Mouse (Mus musculus) heart, embryonic 10.5 days (tissue): Measurements from ENCODE around the gene Xrcc2. TPM values are rescaled to one million over a fixed set of nuclear protein-coding genes. Genes with fewer than 3 reads are reported as not detected.
A peak's percentile ranks its signal among the peaks of the same experiment; 100 is the strongest.

Experiments used
- DNase-seq: peaks from one replicate; pipeline ENCODE4 v3.0.0-alpha.2; 2017; ENCODE audit warnings: low spot score
- H3K27ac ChIP-seq: fragments of 300-500 bp; sonication (generic); 2 replicates; pipeline ENCODE4 v1.5.1; 2016; ENCODE audit warnings: mild to moderate bottlenecking
- H3K27me3 ChIP-seq: fragments of 300-500 bp; sonication (generic); 2 replicates; pipeline ENCODE4 v1.6.1; 2016; ENCODE audit warnings: mild to moderate bottlenecking; ENCODE audit not compliant: poor library complexity, insufficient read depth, severe bottlenecking
- H3K36me3 ChIP-seq: fragments of 300-500 bp; sonication (generic); 2 replicates; pipeline ENCODE4 v1.6.1; 2016; ENCODE audit warnings: mild to moderate bottlenecking, moderate library complexity
- H3K4me1 ChIP-seq: fragments of 300-500 bp; sonication (generic); 2 replicates; pipeline ENCODE4 v1.6.1; 2016; ENCODE audit warnings: mild to moderate bottlenecking
- H3K4me3 ChIP-seq: fragments of 300-500 bp; sonication (generic); 2 replicates; pipeline ENCODE4 v1.5.1; 2016; ENCODE audit warnings: mild to moderate bottlenecking, moderate library complexity
- H3K9me3 ChIP-seq: fragments of 300-500 bp; sonication (generic); 2 replicates; pipeline ENCODE4 v1.6.1; 2016; ENCODE audit warnings: mild to moderate bottlenecking, moderate library complexity
- WGBS: fragments of 180-500 bp; shearing (Covaris S2); methylation state at CpG from one replicate; pipeline ENCODE4 v1.1.7; 2016; 5-methylcytosine and 5-hydroxymethylcytosine counted together
- polyA plus RNA-seq: library from polyadenylated mRNA; unstranded; fragments of >200 nt; fragmentation: Nextera tagmentation; extraction: Ambion mirVana; gene quantifications from 2 replicates; pipeline ENCODE4 v1.2.1, GENCODE M21; 2016

Xrcc2 gene
- polyA plus RNA-seq, 1 experiment from 2014 or later = 13.0 TPM

GRCm38 (mm10) chr5:25663165-25663564 is 42.5 kb downstream of the Xrcc2 start:
- Histone ChIP-seq H3K36me3 (no peaks in the 10 kb centered on the region), H3K27me3 (no peaks in the 10 kb centered on the region), H3K4me3 (no peak overlapping the region), H3K9me3 (no peaks in the 10 kb centered on the region), H3K4me1 (peaks cover 3% of the 10 kb centered on the region; the same call in 1 of the 2 replicates), H3K27ac (no peak overlapping the region)
- WGBS = 76% methylated on average over 2 of the region's 2 CpGs
- no peak for DNase-seq

GRCm38 (mm10) chr5:25654578-25654987 is 51.0 kb downstream of the Xrcc2 start:
- Histone ChIP-seq H3K27me3 (no peaks in the 10 kb centered on the region), H3K27ac (peak overlapping the region; percentile 56), H3K9me3 (no peaks in the 10 kb centered on the region), H3K4me3 (peak overlapping the region; percentile 53), H3K36me3 (no peaks in the 10 kb centered on the region), H3K4me1 (peaks cover 16% of the 10 kb centered on the region)
- 8% methylated on average over 14 of the region's 14 CpGs for WGBS
- DNase-seq = peak; percentile 78

- H3K27me3 ChIP-seq = no peaks in the 10 kb centered on the region
- WGBS = 30% methylated on average over 3 of the region's 3 CpGs
- H3K27ac ChIP-seq = no peak overlapping the region
- H3K9me3 ChIP-seq = no peaks in the 10 kb centered on the region
- DNase-seq = no peak
- no peak overlapping the region for H3K4me3 ChIP-seq
- H3K4me1 ChIP-seq = peaks cover 16% of the 10 kb centered on the region
- no peaks in the 10 kb centered on the region for H3K36me3 ChIP-seq
These were observed 52.2 kb downstream of the Xrcc2 start for GRCm38 (mm10) chr5:25653377-25653776.

- WGBS = 87% methylated on average over 7 of the region's 7 CpGs
- no peak overlapping the region for H3K4me3 ChIP-seq
- no peaks in the 10 kb centered on the region for H3K9me3 ChIP-seq
- no peaks in the 10 kb centered on the region for H3K36me3 ChIP-seq
- no peak overlapping the region for H3K27ac ChIP-seq
- no peak for DNase-seq
- no peaks in the 10 kb centered on the region for H3K27me3 ChIP-seq
- peaks cover 16% of the 10 kb centered on the region for H3K4me1 ChIP-seq
These were observed 53.2 kb downstream of the Xrcc2 start for GRCm38 (mm10) chr5:25652435-25652834.

GRCm38 (mm10) chr5:25645661-25646364 is 59.8 kb downstream of the Xrcc2 start:
- no peak for DNase-seq
- WGBS = 84% methylated on average over 8 of the region's 8 CpGs

GRCm38 (mm10) chr5:25644509-25644908 is 61.1 kb downstream of the Xrcc2 start:
- H3K36me3 ChIP-seq = no peaks in the 10 kb centered on the region
- no peaks in the 10 kb centered on the region for H3K27me3 ChIP-seq
- H3K4me3 ChIP-seq = no peak overlapping the region
- no peak for DNase-seq
- H3K4me1 ChIP-seq = no peaks in the 10 kb centered on the region
- H3K27ac ChIP-seq = no peak overlapping the region
- no peaks in the 10 kb centered on the region for H3K9me3 ChIP-seq
- WGBS = 80% methylated on average over 2 of the region's 2 CpGs

More at GRCm38 (mm10) chr5:25645661-25646364, 59.8 kb downstream of the Xrcc2 start:
- Histone ChIP-seq H3K27me3 (no peaks in the 10 kb centered on the region), H3K4me1 (no peaks in the 10 kb centered on the region), H3K27ac (no peak overlapping the region), H3K4me3 (no peak overlapping the region), H3K9me3 (no peaks in the 10 kb centered on the region), H3K36me3 (no peaks in the 10 kb centered on the region)

- 69% methylated on average over 1 of the region's 1 CpGs for WGBS
- no peaks in the 10 kb centered on the region for H3K36me3 ChIP-seq
These were observed 62.9 kb downstream of the Xrcc2 start for GRCm38 (mm10) chr5:25642741-25643140.

More at GRCm38 (mm10) chr5:25642741-25643140, 62.9 kb downstream of the Xrcc2 start:
- Histone ChIP-seq H3K9me3 (no peaks in the 10 kb centered on the region), H3K27me3 (no peaks in the 10 kb centered on the region), H3K27ac (no peak overlapping the region), H3K4me1 (no peaks in the 10 kb centered on the region), H3K4me3 (no peak overlapping the region)
- no peak for DNase-seq

Other genes with a start within 250 kb of the Xrcc2 start
- gene Kmt2c, start 207.0 kb downstream of the Xrcc2 start, polyA plus RNA-seq = 8.5 and 10.5 TPM in 2 replicates
- 0.14 TPM in 1 of 2 replicates, not detected in the other for gene Cct8l1, start 189.8 kb downstream of the Xrcc2 start, polyA plus RNA-seq
- 22.7 and 40.6 TPM in 2 replicates for gene Actr3b, start 54.2 kb upstream of the Xrcc2 start, polyA plus RNA-seq
- not detected in 2 replicates for gene Gm21663, start 236.6 kb upstream of the Xrcc2 start, polyA plus RNA-seq
- 0.15 TPM in 1 of 2 replicates, not detected in the other for gene Gm21671, start 248.6 kb upstream of the Xrcc2 start, polyA plus RNA-seq